Mouse (Mus musculus): ENCODE data around the gene Arhgap11a. TPM values are rescaled to one million over a fixed set of nuclear protein-coding genes. Genes with fewer than 3 reads are reported as not detected.

Arhgap11a gene
- total and polyA plus RNA-seq, 3 experiments: 24.3 to 43.1 (median 29.7) TPM

DNA sequence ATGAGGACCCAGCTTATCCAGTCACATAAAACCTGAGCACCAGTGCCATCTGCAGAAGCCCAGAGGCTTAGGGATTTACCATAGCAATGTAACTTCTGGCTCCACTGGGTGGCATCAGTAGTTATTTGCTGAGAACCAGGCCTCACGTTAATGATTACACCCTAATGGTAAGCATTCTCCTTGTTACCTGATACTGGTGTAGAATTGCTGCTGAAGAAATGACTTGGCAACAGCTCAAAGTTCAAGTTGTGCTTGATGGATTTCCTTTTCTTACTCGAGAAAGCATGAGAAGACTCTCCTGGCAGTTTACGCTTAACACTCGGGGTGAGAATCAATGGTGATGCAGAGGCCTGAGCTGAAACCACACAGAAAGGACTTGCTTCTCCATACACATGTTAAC, 9.0 kb downstream of the Arhgap11a start:
- TF ChIP-seq NRF1 (IDR thresholded peaks at IDR 0.05; ENCODE audit: insufficient read depth, low read depth, low read length, poor library complexity, severe bottlenecking) (no peak), ETS1 (IDR thresholded peaks at IDR 0.05; ENCODE audit: low read depth, low read length) (no peak)
- peak; percentile 30 for DNase-seq (ENCODE audit: low read depth, low spot score)
- no peak overlapping the region for H3K4me3 ChIP-seq (ENCODE audit: control insufficient read depth in 1 of 2, insufficient read depth in 1 of 2, low read depth in 2 of 2, low read length in 2 of 2)
- H3K9me3 ChIP-seq (replicated peaks; ENCODE audit: insufficient read depth, low read length): no peaks in the 10 kb centered on the region
- no peaks in the 10 kb centered on the region for H3K4me1 ChIP-seq (ENCODE audit: control insufficient read depth in 1 of 2, insufficient read depth in 2 of 2, low read length in 2 of 2)
- H3K79me2 ChIP-seq (ENCODE audit: control insufficient read depth, insufficient read depth, low read length, poor library complexity): peaks cover 2% of the 10 kb centered on the region; the same call in 1 of the 2 replicates
- peaks cover 0 to 42% of the 10 kb centered on the region in 2 experiments; a peak in 2 of 4 replicates for H3K36me3 ChIP-seq (ENCODE audit: control insufficient read depth in 1 of 2, insufficient read depth in 2 of 2, low read length in 2 of 2)
- H3K9ac ChIP-seq (ENCODE audit: control insufficient read depth, low read depth, low read length, poor library complexity, severe bottlenecking): no peak overlapping the region
- H3K27me3 ChIP-seq (ENCODE audit: control insufficient read depth in 1 of 2, insufficient read depth in 2 of 2, low read length in 2 of 2): no peaks in the 10 kb centered on the region
- H3K27ac ChIP-seq (ENCODE audit: control insufficient read depth, low read depth, low read length): no peak overlapping the region

DNA sequence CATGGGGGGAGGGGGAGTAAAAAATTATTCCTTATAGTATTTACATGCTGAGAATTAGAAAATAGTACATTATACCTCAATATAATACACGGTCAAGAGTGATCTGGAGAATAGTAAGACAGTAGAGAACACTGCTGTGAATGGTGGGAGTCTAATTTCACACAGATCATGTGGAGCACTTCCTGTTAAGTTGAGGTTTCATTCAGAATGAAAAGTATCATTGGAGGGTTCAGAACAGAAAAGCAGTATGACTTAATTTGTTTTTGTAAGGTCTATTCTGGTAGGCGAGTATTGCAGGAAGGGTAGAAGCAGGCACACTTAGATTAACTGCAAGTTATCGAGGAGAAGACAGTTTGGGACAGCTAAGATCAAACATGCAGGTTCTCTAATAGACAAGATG, 13.2 kb downstream of the Arhgap11a start:
- no peak overlapping the region for H3K27ac ChIP-seq (ENCODE audit: control insufficient read depth, low read depth, low read length)
- H3K4me3 ChIP-seq (ENCODE audit: control insufficient read depth in 1 of 2, insufficient read depth in 1 of 2, low read depth in 2 of 2, low read length in 2 of 2): no peak overlapping the region
- peaks cover 0 to 36% of the 10 kb centered on the region in 2 experiments; a peak in 3 of 4 replicates for H3K36me3 ChIP-seq (ENCODE audit: control insufficient read depth in 1 of 2, insufficient read depth in 2 of 2, low read length in 2 of 2)
- no peak overlapping the region for H3K9ac ChIP-seq (ENCODE audit: control insufficient read depth, low read depth, low read length, poor library complexity, severe bottlenecking)
- H3K9me3 ChIP-seq (replicated peaks; ENCODE audit: insufficient read depth, low read length): no peaks in the 10 kb centered on the region
- no peaks in the 10 kb centered on the region; the same call in 1 of the 2 replicates for H3K79me2 ChIP-seq (ENCODE audit: control insufficient read depth, insufficient read depth, low read length, poor library complexity)
- no peak for DNase-seq (ENCODE audit: low read depth, low spot score)
- TF ChIP-seq SIN3A (IDR thresholded peaks at IDR 0.05; ENCODE audit: low read length): no peak
- no peak for TF ChIP-seq MYB (IDR thresholded peaks at IDR 0.05; ENCODE audit: low read depth, low read length)
- no peak for TF ChIP-seq EP300 (IDR thresholded peaks at IDR 0.05; ENCODE audit: low read depth in 1 of 2, low read length in 2 of 2)
- no peak for TF ChIP-seq KAT2A (conservative IDR thresholded peaks at IDR 0.05; ENCODE audit: low read depth, low read length)
- no peak for TF ChIP-seq MYC (IDR thresholded peaks at IDR 0.05; ENCODE audit: low read depth, low read length)
- no peak for TF ChIP-seq RCOR1 (IDR thresholded peaks at IDR 0.05; ENCODE audit: low read depth, low read length)
- TF ChIP-seq MAZ (IDR thresholded peaks at IDR 0.05; ENCODE audit: low read depth, low read length): no peak
- TF ChIP-seq POLR2AphosphoS2 (IDR thresholded peaks at IDR 0.05; ENCODE audit: low read length): no peak
- no peak for TF ChIP-seq POLR2A (IDR thresholded peaks at IDR 0.05; ENCODE audit: control insufficient read depth in 1 of 2, insufficient read depth in 1 of 2, low read depth in 1 of 2, low read length in 2 of 2, poor library complexity in 1 of 2)
- H3K27me3 ChIP-seq (ENCODE audit: control insufficient read depth in 1 of 2, insufficient read depth in 2 of 2, low read length in 2 of 2): no peaks in the 10 kb centered on the region
- no peaks in the 10 kb centered on the region for H3K4me1 ChIP-seq (ENCODE audit: control insufficient read depth in 1 of 2, insufficient read depth in 2 of 2, low read length in 2 of 2)

DNA sequence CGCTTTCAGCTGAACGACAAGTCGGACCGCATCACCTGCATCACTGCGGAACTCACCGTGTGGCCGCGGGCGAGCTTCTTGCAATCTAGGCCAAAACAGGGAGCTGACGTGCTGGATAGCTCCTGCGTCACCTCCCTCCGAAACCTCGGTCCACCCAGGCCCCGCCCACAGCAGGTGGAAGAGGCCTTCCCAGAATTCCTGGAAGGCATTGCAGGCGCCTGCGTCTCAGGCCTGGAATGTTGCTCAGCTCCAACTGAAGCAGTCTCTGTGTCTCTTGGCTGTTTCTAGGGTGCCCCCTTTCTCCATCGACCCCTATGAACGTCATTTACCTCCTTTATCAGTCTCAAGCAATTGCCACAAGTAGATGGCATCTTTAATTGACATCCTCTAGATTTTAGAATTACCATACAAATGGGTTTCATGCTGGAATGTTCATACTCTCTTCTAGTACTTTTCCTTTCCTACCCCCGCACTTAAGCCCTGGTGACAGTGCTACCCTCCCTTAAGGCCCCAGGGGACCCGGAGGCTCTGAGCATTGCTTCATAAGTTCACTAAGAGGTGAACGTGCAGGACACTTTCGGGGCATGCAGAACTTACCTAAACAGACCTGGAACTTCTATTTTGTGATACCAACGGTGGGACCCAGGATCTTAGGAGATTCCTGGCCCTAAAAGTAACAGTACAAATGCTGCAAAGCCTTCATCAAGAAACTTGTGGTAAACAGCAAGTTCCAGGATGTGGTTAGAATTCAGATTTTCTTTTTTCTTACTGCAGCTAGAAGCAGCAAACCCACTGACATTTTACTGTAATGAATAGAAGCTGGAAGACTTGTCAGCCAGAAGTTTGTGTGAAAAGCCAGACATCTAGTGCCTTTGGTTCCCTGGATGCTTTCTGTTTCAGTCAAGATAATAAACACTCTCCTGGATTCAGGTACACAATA, 19.2 kb downstream of the Arhgap11a start, which contains the start of gene Scg5:
Scg5 (minus strand) TSS at position 179 of the 940 bp plus-strand sequence.
- Histone ChIP-seq H3K9me3 (replicated peaks; ENCODE audit: insufficient read depth, low read length) (no peaks in the 10 kb centered on the region), H3K36me3 (ENCODE audit: control insufficient read depth in 1 of 2, insufficient read depth in 2 of 2, low read length in 2 of 2) (peaks cover 3 to 5% of the 10 kb centered on the region in 2 experiments)
- DNase-seq (ENCODE audit: low read depth, low spot score): no peak

More for the DNA sequence above, 19.2 kb downstream of the Arhgap11a start, which contains the start of gene Scg5:
- Histone ChIP-seq H3K4me1 (ENCODE audit: control insufficient read depth in 1 of 2, insufficient read depth in 2 of 2, low read length in 2 of 2) (peaks cover 0 to 6% of the 10 kb centered on the region in 2 experiments; a peak in 3 of 4 replicates), H3K27ac (ENCODE audit: control insufficient read depth, low read depth, low read length) (no peak within 1 kb of the TSS), H3K9ac (ENCODE audit: control insufficient read depth, low read depth, low read length, poor library complexity, severe bottlenecking) (no peak within 1 kb of the TSS), H3K27me3 (ENCODE audit: control insufficient read depth in 1 of 2, insufficient read depth in 2 of 2, low read length in 2 of 2) (no peaks in the 10 kb centered on the region), H3K4me3 (ENCODE audit: control insufficient read depth in 1 of 2, insufficient read depth in 1 of 2, low read depth in 2 of 2, low read length in 2 of 2) (no peak within 1 kb of the TSS), H3K79me2 (ENCODE audit: control insufficient read depth, insufficient read depth, low read length, poor library complexity) (no peaks in the 10 kb centered on the region; the same call in 1 of the 2 replicates)
- no peak for TF ChIP-seq TCF12 (IDR thresholded peaks at IDR 0.05; ENCODE audit: low read depth, low read length)
- TF ChIP-seq GATA1 (IDR thresholded peaks at IDR 0.05; ENCODE audit: low read depth, low read length): no peak
- no peak for TF ChIP-seq MEF2A (IDR thresholded peaks at IDR 0.05; ENCODE audit: extremely low read depth, insufficient replicate concordance, low read depth, low read length, poor library complexity, severe bottlenecking)
- TF ChIP-seq EP300 (IDR thresholded peaks at IDR 0.05; ENCODE audit: low read depth in 1 of 2, low read length in 2 of 2): no peak
- no peak for TF ChIP-seq ETS1 (IDR thresholded peaks at IDR 0.05; ENCODE audit: low read depth, low read length)
- TF ChIP-seq MYC (IDR thresholded peaks at IDR 0.05; ENCODE audit: low read depth, low read length): no peak
- TF ChIP-seq RAD21 (IDR thresholded peaks at IDR 0.05; ENCODE audit: low read depth, low read length): no peak
- no peak for TF ChIP-seq ELF1 (IDR thresholded peaks at IDR 0.05; ENCODE audit: low read depth, low read length)
- TF ChIP-seq POLR2AphosphoS2 (IDR thresholded peaks at IDR 0.05; ENCODE audit: low read length): no peak
- no peak for TF ChIP-seq CHD1 (IDR thresholded peaks at IDR 0.05; ENCODE audit: low read depth, low read length)
- TF ChIP-seq BHLHE40 (IDR thresholded peaks at IDR 0.05; ENCODE audit: borderline replicate concordance, low read depth, low read length): no peak
- no peak for TF ChIP-seq MAX (IDR thresholded peaks at IDR 0.05; ENCODE audit: low read length)
- no peak for TF ChIP-seq CHD2 (IDR thresholded peaks at IDR 0.05; ENCODE audit: low read length)
- no peak for TF ChIP-seq GABPA (IDR thresholded peaks at IDR 0.05; ENCODE audit: low read depth, low read length)
